Mouse (Mus musculus) midbrain, embryonic 10.5 days (tissue): Measurements from ENCODE around the gene Filip1. TPM values are rescaled to one million over a fixed set of nuclear protein-coding genes. Genes with fewer than 3 reads are reported as not detected.

ENCODE experiments used
- DNase-seq: peaks from one replicate; pipeline ENCODE4 v3.0.0-alpha.2; 2017; ENCODE audit warnings: low spot score
- H3K27ac ChIP-seq: fragments of 300-500 bp; sonication (generic); replicated peaks from 2 replicates; pipeline ENCODE4 v1.5.1; 2016; ENCODE audit warnings: mild to moderate bottlenecking
- H3K27me3 ChIP-seq: fragments of 300-500 bp; sonication (generic); 2 replicates; pipeline ENCODE4 v1.6.1; 2016; ENCODE audit warnings: low read depth, mild to moderate bottlenecking; ENCODE audit not compliant: poor library complexity, severe bottlenecking
- H3K36me3 ChIP-seq: fragments of 300-500 bp; sonication (generic); 2 replicates; pipeline ENCODE4 v1.6.1; 2016; ENCODE audit warnings: mild to moderate bottlenecking, moderate library complexity
- H3K4me1 ChIP-seq: fragments of 300-500 bp; sonication (generic); 2 replicates; pipeline ENCODE4 v1.6.1; 2016
- H3K4me3 ChIP-seq: fragments of 300-500 bp; sonication (generic); 2 replicates; pipeline ENCODE4 v1.5.1; 2016; ENCODE audit warnings: mild to moderate bottlenecking, moderate library complexity
- H3K9me3 ChIP-seq: fragments of 300-500 bp; sonication (generic); replicated peaks from 2 replicates; pipeline ENCODE4 v1.6.1; 2016; ENCODE audit warnings: mild to moderate bottlenecking
- WGBS: fragments of 180-500 bp; shearing (Covaris S2); methylation state at CpG from one replicate; pipeline ENCODE4 v1.1.7; 2016; 5-methylcytosine and 5-hydroxymethylcytosine counted together
- polyA plus RNA-seq: library from polyadenylated mRNA; unstranded; fragments of >200 nt; fragmentation: Nextera tagmentation; extraction: Ambion mirVana; gene quantifications from 2 replicates; pipeline ENCODE4 v1.2.1, GENCODE M21; 2016

The Filip1 gene
- polyA plus RNA-seq, 1 experiment from 2014 or later, result 8.3 TPM

GRCm38 (mm10) chr9:79823856-79824255 is 188.8 kb downstream of the Filip1 start:
- H3K27me3 ChIP-seq, result peaks cover 6% of the 10 kb centered on the region
- H3K27ac ChIP-seq, result peak overlapping the region; percentile 72
- no peak for DNase-seq

GRCm38 (mm10) chr9:79823438-79823837 is 189.2 kb downstream of the Filip1 start:
- Histone ChIP-seq H3K27ac (peak overlapping the region; percentile 72), H3K9me3 (peaks cover 20% of the 10 kb centered on the region), H3K27me3 (peaks cover 3% of the 10 kb centered on the region; the same call in 1 of the 2 replicates), H3K4me3 (no peak overlapping the region), H3K4me1 (peaks cover 58% of the 10 kb centered on the region), H3K36me3 (peaks cover 21% of the 10 kb centered on the region)
- 28% methylated on average over 4 of the region's 4 CpGs for WGBS
- peak; percentile 51 for DNase-seq

More at GRCm38 (mm10) chr9:79823856-79824255, 188.8 kb downstream of the Filip1 start:
- Histone ChIP-seq H3K36me3 (peaks cover 16% of the 10 kb centered on the region), H3K4me3 (no peak overlapping the region), H3K9me3 (peaks cover 16% of the 10 kb centered on the region), H3K4me1 (peaks cover 60% of the 10 kb centered on the region)
- 13% methylated on average over 2 of the region's 2 CpGs for WGBS

- 91% methylated on average over 5 of the region's 5 CpGs for WGBS
- peaks cover 63% of the 10 kb centered on the region for H3K36me3 ChIP-seq
- no peak overlapping the region for H3K4me3 ChIP-seq
- DNase-seq, result no peak
- no peaks in the 10 kb centered on the region for H3K27me3 ChIP-seq
- no peaks in the 10 kb centered on the region for H3K4me1 ChIP-seq
- H3K9me3 ChIP-seq, result peaks cover 33% of the 10 kb centered on the region
- no peak overlapping the region for H3K27ac ChIP-seq
Observed at GRCm38 (mm10) chr9:79816464-79816863, 196.2 kb downstream of the Filip1 start.

GRCm38 (mm10) chr9:79816013-79816412 is 196.6 kb downstream of the Filip1 start:
- H3K36me3 ChIP-seq, result peaks cover 63% of the 10 kb centered on the region
- H3K27ac ChIP-seq, result no peak overlapping the region
- 94% methylated on average over 11 of the region's 11 CpGs for WGBS
- H3K27me3 ChIP-seq, result no peaks in the 10 kb centered on the region
- H3K9me3 ChIP-seq, result peaks cover 33% of the 10 kb centered on the region
- no peak for DNase-seq
- H3K4me1 ChIP-seq, result no peaks in the 10 kb centered on the region
- H3K4me3 ChIP-seq, result no peak overlapping the region

- H3K4me1 ChIP-seq, result no peaks in the 10 kb centered on the region
- H3K27me3 ChIP-seq, result no peaks in the 10 kb centered on the region
- no peak overlapping the region for H3K27ac ChIP-seq
- no peak overlapping the region for H3K4me3 ChIP-seq
- no peak for DNase-seq
- H3K9me3 ChIP-seq, result peaks cover 25% of the 10 kb centered on the region
- H3K36me3 ChIP-seq, result peaks cover 54% of the 10 kb centered on the region
- WGBS, result 92% methylated on average over 4 of the region's 4 CpGs
Observed at GRCm38 (mm10) chr9:79814592-79814991, 198.1 kb downstream of the Filip1 start.

- no peaks in the 10 kb centered on the region for H3K27me3 ChIP-seq
- H3K9me3 ChIP-seq, result no peaks in the 10 kb centered on the region
- no peak overlapping the region for H3K27ac ChIP-seq
- DNase-seq, result no peak
- peaks cover 21% of the 10 kb centered on the region for H3K36me3 ChIP-seq
- no peak overlapping the region for H3K4me3 ChIP-seq
- 82% methylated on average over 10 of the region's 11 CpGs for WGBS
- H3K4me1 ChIP-seq, result no peaks in the 10 kb centered on the region; the same call in 1 of the 2 replicates
Observed at GRCm38 (mm10) chr9:79810969-79811902, 201.4 kb downstream of the Filip1 start.

GRCm38 (mm10) chr9:79810534-79810933 is 202.1 kb downstream of the Filip1 start:
- Histone ChIP-seq H3K4me1 (no peaks in the 10 kb centered on the region; the same call in 1 of the 2 replicates), H3K9me3 (no peaks in the 10 kb centered on the region), H3K36me3 (peaks cover 14% of the 10 kb centered on the region), H3K27me3 (no peaks in the 10 kb centered on the region), H3K27ac (no peak overlapping the region), H3K4me3 (no peak overlapping the region)
- WGBS, result 84% methylated on average over 3 of the region's 3 CpGs
- DNase-seq, result no peak

- Histone ChIP-seq H3K27ac (no peak overlapping the region), H3K9me3 (no peaks in the 10 kb centered on the region), H3K27me3 (no peaks in the 10 kb centered on the region), H3K4me1 (no peaks in the 10 kb centered on the region; the same call in 1 of the 2 replicates), H3K36me3 (peaks cover 10% of the 10 kb centered on the region), H3K4me3 (no peak overlapping the region)
- 78% methylated on average over 6 of the region's 6 CpGs for WGBS
- no peak for DNase-seq
Observed at GRCm38 (mm10) chr9:79809411-79809810, 203.2 kb downstream of the Filip1 start.

- no peak overlapping the region for H3K4me3 ChIP-seq
- H3K9me3 ChIP-seq, result no peaks in the 10 kb centered on the region
- WGBS, result 50% methylated on average over 4 of the region's 4 CpGs
- no peak for DNase-seq
- no peaks in the 10 kb centered on the region for H3K36me3 ChIP-seq
- no peak overlapping the region for H3K27ac ChIP-seq
- H3K4me1 ChIP-seq, result no peaks in the 10 kb centered on the region; the same call in 1 of the 2 replicates
- no peaks in the 10 kb centered on the region for H3K27me3 ChIP-seq
Observed at GRCm38 (mm10) chr9:79807178-79807577, 205.5 kb downstream of the Filip1 start.

- H3K27ac ChIP-seq, result no peak overlapping the region
- no peak overlapping the region for H3K4me3 ChIP-seq
- H3K4me1 ChIP-seq, result no peaks in the 10 kb centered on the region; the same call in 1 of the 2 replicates
- H3K36me3 ChIP-seq, result no peaks in the 10 kb centered on the region
- H3K9me3 ChIP-seq, result no peaks in the 10 kb centered on the region
- no peaks in the 10 kb centered on the region for H3K27me3 ChIP-seq
- 54% methylated on average over 12 of the region's 12 CpGs for WGBS
- no peak for DNase-seq
Observed at GRCm38 (mm10) chr9:79806317-79807075, 206.2 kb downstream of the Filip1 start.

GRCm38 (mm10) chr9:79805426-79805825 is 207.2 kb downstream of the Filip1 start:
- H3K27me3 ChIP-seq, result no peaks in the 10 kb centered on the region
- DNase-seq, result no peak
- no peaks in the 10 kb centered on the region; the same call in 1 of the 2 replicates for H3K4me1 ChIP-seq
- no peak overlapping the region for H3K4me3 ChIP-seq
- no peaks in the 10 kb centered on the region for H3K36me3 ChIP-seq
- no peak overlapping the region for H3K27ac ChIP-seq
- WGBS, result 90% methylated on average over 10 of the region's 10 CpGs
- no peaks in the 10 kb centered on the region for H3K9me3 ChIP-seq

- no peak for DNase-seq
- H3K9me3 ChIP-seq, result no peaks in the 10 kb centered on the region
- WGBS, result 78% methylated on average over 7 of the region's 7 CpGs
- no peak overlapping the region for H3K4me3 ChIP-seq
- H3K27ac ChIP-seq, result no peak overlapping the region
- no peaks in the 10 kb centered on the region for H3K27me3 ChIP-seq
- peaks cover 16% of the 10 kb centered on the region for H3K4me1 ChIP-seq
- H3K36me3 ChIP-seq, result no peaks in the 10 kb centered on the region
Observed at GRCm38 (mm10) chr9:79796461-79797135, 216.1 kb downstream of the Filip1 start.
